Mouse (Mus musculus): ENCODE data around the gene Cryge.

GRCm38 (mm10) chr1:65037542-65037941, 13.4 kb downstream of the Cryge start:
- TF ChIP-seq POLR2A (IDR thresholded peaks at IDR 0.05; ENCODE audit: borderline replicate concordance, control insufficient read depth, low read depth, low read length): no peak
- TF ChIP-seq CTCF (IDR thresholded peaks at IDR 0.05; ENCODE audit: control insufficient read depth, insufficient read depth, low read length): no peak

Data from bone marrow, adult 2 months (tissue).